Mouse (Mus musculus) adrenal gland, adult 8-10 months (tissue): ENCODE data around the gene 1700029F12Rik. TPM values are rescaled to one million over a fixed set of nuclear protein-coding genes. Genes with fewer than 3 reads are reported as not detected.

ENCODE experiments used
- total RNA-seq, 4 experiments: library from RNA; stranded (reverse); gene quantifications; 2 replicates each; pipeline ENCODE4 v1.2.4; 2022

1700029F12Rik gene
- total RNA-seq, 4 experiments from 2014 or later: not detected

Other genes starting within 250 kb of the 1700029F12Rik start
- under 1 TPM; 0.08 to 0.94 (median 0.39) TPM for gene Gcnt4, start 109.7 kb downstream of the 1700029F12Rik start, total RNA-seq
- 10 to 100 TPM in 2 of 4 experiments, 1 to 10 TPM in 2; 2.4 to 15.4 (median 8.6) TPM for gene Fam169a, start 32.9 kb upstream of the 1700029F12Rik start, total RNA-seq
- 10 to 100 TPM in 1 of 4 experiments, 1 to 10 TPM in 2, not detected in 1; 1.5 to 11.2 (median 7.5) TPM for gene Gm6169, start 64.9 kb upstream of the 1700029F12Rik start, total RNA-seq
- gene Gfm2, start 103.6 kb upstream of the 1700029F12Rik start, total RNA-seq: 10 to 100 TPM; 40.3 to 52.3 (median 41.8) TPM
- gene Nsa2, start 103.6 kb upstream of the 1700029F12Rik start, total RNA-seq: 10 to 100 TPM; 42.2 to 64.1 (median 53.1) TPM
- 10 to 100 TPM; 34.1 to 72.0 (median 50.7) TPM for gene Hexb, start 164.0 kb upstream of the 1700029F12Rik start, total RNA-seq
- gene Enc1, start 206.7 kb upstream of the 1700029F12Rik start, total RNA-seq: 1 to 10 TPM; 4.3 to 8.7 (median 7.9) TPM